Mouse (Mus musculus) kidney, adult 8-10 months (tissue): Measurements from ENCODE around the gene Dnah14.
"Not testable (repeated sequence)": the region's sequence is repeated elsewhere in the genome, so short reads cannot be mapped to it uniquely, and the experiment has no call there.

Source experiments
- DNase-seq, 2 experiments: peaks; one replicate each; pipeline ENCODE4 v3.0.0; 2022

Dnah14 gene

DNA sequence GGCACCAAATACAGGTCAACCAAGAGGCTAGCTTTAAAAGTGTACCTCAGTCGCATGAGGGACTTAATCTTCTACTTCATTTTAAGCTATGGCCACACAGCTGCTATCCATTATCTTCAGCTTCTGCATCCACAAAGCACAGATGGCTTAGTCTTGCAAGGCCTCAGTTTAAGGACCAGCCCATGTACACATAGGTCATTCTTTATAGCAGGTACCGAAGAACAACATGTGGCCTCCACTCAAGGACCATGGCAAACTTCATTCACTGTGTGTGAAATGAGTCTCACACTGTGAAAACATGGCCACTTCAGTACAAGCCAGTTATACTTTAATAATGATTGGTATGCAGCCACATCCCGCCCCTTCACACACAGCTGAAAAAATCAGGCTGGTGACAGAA lies 34.8 kb downstream of the Dnah14 start:
- no peak for DNase-seq

DNA sequence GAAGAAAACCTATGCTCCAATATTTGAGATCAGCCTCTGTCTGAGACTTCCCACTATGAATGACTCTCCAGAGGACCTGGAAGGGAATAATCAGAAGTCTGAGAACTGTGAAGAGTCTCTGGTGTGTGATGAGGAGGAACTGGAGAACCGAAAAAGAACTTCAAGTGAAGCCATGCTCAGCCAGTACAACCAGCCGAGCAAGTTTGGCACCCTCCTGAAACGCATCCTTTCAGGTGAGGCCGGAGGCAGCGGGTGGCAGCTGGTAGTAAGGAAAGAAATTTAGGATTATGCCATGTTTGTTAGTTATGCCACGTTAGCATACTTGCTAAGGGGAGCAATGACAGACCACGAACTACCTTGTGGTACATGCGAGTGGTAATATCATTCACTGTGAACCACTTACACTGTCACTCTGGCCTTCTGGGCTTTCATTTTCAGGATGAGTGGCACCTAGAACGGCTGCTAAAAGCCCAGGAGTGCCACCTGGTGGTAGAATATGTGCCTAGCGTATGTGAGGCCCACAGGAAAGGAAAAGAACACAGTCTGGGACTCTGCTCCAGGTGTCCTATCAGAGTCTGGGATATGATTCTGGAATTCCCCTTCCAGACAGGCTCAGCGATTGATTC lies 39.6 kb downstream of the Dnah14 start:
- DNase-seq: peak; percentile 43 to 75

DNA sequence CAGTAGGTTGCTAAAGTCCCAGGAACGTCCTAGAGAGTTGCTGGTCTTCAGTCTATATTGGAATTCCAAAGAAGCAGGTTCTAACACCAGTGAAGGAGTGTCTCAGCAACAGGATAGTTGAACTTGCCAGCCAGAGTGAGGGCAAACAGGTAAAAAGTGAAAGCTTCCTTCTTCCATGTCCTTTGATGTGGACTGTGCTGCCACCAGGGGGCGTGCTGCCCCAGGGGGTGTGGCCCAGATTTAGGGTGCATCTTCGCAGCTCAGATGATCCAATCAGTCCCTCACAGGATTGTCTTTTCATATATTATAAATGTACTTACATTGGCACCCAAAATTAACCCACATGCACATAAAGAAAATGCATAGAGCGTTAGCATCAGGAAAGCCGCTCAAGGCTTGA lies 41.0 kb downstream of the Dnah14 start:
- no peak for DNase-seq

DNA sequence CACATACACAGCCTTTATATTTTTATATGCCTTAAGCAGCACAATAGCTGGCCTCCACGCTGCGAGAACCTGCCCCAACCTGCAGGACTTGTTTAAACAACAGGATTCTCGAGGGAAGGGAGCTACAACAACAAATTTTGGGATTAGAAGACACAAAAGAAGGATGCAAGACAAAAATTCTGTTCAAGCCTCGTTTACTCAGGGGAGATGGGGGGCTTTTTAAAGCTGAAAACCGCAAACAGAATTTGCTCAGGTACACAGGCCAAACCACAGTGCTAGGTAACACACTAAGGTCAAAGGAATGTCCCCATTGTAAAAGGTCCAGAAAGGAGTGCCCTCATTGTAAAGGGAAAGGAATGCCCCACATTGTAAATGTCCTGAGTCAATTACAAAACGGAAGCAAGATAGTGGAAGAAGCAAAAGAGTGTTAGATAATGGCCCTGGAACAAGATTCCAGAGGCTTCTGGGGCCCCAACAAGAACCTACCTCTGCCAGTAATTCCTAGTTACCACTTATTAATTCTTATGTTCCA lies 46.9 kb downstream of the Dnah14 start:
- no peak for DNase-seq

DNA sequence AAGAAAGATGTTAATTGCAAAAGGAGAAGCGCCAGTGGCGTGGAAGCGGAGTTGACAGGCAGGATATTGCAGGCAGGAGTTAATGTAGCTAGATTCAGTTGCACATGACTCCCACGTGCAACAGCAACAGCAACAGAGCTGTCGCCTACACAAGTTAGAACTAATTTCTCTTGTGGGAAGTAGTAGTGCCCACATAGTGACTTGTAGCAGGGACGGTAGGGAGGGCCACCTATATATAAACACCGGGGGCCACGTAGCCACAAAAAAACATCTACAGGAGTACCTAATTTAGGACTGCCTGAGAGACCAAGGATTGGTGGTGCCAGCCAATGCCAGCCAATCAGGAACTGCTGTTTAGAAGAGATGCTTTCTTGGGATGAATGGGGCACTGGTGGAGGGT lies 48.5 kb downstream of the Dnah14 start:
- no peak for DNase-seq

DNA sequence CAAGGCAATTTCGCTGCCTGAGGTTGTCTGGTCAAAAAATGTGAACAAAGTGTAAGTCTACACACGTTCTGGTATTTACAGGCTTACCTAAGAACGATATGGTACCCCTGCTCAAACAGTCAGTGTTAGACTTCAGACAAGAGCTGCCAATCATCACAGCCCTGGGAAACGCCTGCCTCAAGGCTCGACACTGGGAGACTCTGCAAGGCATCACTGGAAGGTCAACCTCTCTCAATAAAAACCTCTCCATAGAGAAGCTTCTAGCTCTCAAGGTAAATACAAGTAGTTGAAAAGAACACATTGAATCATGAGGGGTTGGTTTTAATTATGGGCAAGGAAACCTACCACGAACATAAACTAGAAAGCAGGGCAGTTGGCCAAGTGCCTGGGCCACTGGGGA lies 51.9 kb downstream of the Dnah14 start:
- no peak for DNase-seq

DNA sequence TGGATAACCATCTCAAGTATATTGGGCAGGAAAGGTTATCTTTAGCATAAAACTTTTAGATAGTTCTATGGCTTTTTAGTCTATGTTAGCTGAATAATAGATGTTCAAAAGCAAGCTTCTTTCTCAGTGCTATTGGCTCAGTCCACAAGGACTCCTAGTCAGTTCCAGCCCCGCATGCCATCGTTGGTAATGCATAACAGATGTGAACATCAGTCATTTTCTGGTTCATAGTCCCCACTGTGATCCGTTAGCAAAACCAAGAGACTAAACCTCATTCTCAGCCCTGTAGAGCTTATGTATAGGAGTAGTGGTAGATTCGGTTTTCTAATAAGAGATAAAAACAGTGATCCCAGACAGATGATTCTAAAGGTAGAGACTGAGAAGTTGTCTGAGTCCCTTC lies 55.0 kb downstream of the Dnah14 start:
- DNase-seq: no peak

DNA sequence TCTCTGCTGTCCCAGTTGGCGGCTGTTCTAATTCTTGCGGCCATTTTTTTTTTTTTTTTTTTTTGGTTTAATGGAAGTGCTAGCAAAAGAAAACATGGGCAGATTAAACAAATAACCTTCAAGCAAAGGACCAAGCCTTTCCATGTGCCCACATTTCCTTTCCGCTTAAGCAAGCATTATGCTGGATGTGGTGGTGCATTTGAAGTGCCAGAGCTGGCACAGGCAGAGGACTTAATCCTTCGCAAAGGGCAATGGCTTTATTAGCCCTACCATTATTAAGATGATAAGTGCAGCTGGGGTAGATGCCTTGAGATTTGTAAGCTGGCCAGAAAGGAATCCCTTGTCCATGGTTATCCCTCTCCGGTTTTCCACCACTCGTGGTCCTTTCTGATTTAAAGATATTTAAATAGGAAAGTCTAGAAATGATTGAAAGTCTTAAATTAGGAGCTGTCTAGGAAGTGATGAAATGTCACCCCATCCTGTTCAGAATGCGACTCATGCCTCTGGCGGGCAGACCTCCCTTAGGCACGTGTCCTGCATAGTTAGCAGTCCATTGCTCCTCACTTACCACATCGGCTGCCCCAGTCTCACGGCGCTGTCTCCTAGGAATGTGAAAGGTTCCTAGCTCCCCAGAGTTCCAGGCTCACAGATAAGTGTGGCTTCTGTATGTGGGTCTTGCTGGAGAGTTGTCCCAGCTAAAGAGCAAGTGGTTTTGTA lies 61.8 kb downstream of the Dnah14 start:
- no peak for DNase-seq

DNA sequence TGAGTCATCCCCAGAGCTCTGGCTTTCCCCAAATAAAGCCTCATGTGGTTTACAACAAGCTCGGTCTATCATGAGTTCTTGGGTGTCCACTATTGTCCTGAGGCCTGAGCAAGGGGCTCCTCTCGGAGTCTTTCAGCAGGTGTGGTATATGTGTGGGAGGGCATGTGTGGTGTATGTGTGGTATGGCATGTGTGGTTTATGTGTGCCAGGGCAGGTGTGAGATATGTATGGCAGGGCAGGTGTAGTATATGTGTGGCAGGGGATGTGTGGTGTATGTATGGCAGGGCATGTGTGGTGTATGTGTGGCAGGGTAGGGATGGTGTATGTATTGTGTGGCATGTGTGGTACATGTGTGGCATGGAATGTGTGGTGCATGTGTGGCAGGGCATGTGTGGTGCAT lies 64.0 kb downstream of the Dnah14 start:
- no peak for DNase-seq

DNA sequence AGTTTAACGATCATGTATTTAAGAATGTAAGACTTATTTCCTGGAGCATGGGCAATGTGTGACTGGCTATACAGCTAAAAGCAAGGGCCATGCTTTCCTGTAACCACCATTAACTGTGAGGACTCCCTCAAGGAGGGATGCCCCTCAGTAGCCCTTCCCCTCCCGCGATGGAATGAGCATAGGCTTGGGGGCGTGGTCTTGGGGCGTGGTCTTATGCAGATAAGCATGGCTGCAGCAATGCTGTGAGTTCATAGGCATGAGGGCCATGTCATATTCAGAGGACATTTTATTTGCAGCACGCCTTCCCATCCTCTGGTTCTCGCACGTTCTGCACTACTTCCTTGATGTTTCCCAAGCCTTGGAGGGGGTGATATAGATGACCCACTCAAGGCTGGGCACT lies 71.1 kb downstream of the Dnah14 start:
- no peak for DNase-seq

DNA sequence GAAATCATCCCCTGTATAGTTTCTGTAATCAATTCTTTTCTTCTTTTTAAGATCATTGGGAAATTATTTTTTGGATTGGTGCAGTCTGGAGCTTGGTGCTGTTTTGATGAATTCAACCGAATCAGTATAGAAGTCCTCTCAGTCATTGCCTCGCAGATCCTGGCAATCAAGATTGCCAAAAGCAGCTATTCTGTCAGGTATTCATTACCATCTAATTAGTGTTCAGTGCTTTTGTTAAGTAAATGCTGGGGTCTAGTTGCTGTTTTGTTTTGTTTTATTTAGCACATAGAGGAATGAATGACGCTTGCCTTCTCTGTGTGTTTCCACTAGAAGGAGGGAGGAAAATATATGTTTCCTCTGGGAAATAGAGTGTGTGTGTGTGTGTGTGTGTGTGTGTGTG lies 77.1 kb downstream of the Dnah14 start:
- DNase-seq: no peak

DNA sequence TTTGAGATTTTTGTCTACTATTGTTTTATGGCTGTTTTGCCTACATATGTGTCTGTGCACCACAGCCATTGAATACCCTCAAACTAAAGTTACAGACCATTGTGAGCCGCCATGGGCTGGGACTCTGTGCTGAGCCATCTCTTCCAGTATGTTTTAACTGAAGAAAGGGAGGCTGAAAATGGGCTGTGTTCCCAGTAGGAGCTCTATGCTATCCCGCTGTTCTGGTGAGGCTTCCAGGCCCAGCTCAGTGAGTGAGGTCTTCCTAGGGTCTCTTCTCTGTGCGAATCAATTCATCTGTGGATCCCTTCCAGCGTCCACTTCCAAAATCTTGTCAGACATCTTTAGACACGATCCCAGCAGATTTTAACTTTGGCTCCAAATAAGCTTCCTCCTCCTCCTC lies 80.1 kb downstream of the Dnah14 start:
- DNase-seq: no peak

DNA sequence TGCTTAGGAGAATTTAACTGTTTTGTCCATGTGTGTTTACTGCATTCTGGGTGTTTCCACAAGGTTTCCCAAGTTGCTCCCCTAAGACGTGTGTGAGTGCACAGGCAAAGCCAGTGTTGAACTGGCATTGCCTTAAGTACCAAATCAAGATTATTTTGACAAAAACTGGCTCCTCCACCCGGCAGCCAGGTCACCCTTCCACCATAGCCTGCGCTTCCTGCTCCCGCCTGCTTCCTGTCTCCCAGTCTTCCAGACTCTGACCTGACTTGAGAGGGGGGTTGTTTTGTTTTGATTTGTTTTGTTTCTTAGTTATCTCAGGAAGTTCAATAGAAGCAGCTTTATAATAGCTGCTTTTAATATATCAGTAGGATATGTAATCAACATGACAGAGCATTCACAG lies 90.4 kb downstream of the Dnah14 start:
- no peak for DNase-seq

DNA sequence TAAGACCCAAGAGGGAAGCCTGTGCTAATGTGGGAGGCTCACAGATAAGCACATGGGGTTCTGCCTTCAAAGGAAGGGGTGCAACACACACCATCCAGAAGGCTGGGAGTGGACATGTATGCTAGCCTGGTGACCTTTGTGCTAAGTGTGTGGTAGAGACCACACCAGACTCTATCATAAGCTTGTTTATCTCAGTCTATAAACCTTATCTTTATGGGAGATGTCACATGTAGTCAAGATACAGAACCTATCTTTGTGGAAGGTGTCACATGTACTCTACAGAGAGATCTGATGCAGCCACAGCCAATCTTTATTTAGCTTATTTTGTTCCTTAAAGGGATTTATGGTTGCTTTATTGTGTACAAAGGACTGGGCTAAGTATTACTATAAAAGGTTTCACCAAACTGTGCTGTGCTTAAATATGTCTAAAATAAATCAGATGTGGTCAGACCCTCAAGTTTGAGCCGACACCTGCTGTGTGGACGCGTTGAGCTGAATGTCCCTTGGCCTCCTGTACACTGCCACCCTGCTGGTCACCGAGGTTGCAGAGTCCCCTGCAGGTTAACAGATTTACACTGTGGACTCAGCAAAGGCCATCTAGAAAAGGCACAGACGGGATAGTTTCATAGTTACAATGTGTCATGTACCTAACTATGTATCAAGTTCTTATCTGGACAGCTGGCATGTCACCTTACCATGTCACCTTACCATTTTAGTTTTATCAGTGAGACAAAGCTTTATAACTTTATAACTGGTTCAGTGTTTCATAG lies 118.6 kb downstream of the Dnah14 start:
- no peak for DNase-seq

DNA sequence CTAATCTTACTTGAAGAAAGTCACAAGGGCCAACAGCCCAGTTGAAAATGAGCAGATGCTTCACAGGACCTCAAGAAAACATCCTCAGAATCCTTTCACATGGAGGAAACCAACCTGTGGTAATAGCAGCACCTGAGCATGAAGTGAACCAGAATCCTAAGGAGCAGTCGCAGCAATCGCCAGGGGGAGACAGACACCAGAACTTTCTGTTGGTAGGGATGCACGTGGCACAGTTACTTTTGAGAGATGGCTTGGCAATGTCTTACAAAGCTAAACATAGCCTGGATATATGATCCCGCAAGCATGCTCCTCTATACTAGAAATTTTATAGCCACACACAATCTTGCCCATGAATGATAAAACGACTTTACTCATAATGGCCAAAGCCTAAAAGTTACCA lies 152.3 kb downstream of the Dnah14 start:
- peak in 1 of 2 experiments; percentile 36 for DNase-seq

DNA sequence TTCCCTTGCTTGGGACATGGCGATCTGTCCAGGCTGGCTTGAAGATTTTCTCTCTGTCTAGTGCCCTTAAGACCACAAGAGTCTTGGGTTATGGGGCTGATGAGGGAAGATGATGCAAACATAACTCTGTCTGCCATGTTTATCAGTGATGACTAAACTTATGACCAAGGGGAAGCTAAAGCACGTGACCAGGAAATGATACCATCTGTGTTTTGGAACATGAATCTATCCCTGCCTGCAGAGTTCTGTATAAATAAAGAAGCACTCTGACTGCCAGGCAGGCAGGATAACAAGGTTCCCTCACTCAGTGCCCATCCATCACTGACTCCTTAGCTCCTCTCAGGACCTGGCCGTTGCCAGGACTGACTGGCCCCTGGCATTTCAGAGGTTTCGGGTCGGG lies 157.2 kb downstream of the Dnah14 start:
- DNase-seq: no peak

DNA sequence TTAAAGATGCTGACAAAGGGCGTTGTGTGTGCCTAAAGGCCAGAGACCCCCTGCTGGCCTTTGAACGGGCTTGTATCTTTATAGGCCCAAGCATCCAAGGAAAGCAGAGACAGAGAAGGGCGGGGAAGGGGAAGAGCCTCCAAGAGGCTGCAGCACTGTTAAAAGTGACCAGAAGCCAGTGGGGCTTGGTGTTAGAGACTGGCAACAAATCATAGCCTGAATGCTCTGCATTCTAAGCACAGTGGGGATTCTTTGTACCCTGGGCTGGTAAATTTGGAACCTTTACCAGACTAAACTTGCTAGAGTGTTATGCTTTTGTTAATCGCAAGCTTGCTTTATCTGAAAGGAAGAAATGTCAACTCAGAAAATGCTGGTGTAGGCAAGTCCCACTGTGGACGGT lies 163.9 kb downstream of the Dnah14 start:
- DNase-seq: no peak

DNA sequence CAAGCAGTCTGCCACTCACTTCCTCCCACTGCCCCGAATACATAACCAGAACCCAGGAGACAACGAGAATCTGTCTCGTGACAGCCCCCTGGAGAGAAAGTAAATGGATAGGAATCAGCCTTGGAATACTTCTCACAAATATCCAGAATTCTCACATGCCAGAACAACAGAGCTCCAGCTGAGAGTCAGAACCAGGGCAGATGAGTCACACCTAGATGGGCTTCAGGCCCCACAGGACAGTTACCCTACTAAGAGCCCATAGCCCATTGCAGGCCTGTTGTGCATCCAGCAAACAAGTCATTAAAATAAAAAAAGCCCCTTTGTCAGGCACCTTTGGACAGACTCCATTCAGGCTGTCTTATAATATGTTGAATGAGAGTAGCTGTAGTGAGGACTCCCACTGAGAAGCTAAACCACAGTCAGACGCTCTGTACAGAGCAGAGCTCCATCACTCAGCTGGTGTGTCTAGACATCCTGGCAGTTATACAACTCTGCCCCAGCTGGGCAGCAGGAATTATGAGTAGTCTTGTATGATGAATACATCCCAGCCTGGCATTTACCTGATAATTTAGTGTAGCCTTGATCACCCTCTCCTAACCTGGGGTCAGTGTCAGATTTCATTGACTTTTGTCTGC lies 166.0 kb downstream of the Dnah14 start:
- DNase-seq: no peak

DNA sequence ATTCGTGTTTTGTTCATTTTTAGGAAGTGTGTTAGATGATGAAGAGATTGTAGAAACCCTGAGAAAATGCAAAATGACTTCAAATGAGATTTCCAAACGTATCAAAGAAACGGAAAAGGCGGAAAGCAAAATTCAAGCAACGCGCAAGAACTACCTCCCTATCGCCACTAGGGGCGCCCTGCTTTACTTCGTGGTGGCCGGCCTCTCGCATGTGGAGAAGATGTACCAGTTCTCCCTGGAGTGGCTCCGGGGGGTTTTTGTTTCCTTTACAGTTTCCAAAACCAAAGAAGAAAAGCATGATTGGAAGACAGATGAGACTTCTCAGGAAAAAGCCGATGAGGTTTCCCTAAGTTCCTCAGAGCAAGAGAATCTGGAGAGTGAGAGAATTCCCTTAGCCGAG lies 193.0 kb downstream of the Dnah14 start:
- DNase-seq: no peak

DNA sequence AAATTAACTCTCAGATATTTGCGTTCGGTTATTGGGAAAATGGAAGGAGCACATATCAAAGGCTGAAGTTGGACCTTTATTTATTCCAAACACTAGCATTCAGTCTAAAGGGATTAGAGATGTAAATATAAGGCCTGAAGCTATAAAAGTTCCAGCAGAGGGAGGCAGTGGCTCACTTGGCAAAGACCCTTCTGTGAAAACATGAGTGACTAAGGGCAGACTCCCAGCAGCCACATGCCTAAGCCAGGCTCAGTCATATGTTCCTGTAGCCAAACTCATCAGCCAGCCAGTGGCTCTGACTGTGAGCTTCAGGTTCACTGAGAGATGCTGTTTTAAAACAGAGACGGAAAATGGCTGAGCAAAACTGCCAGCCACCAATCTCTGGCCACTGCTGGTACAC lies 195.5 kb downstream of the Dnah14 start:
- DNase-seq: no peak

DNA sequence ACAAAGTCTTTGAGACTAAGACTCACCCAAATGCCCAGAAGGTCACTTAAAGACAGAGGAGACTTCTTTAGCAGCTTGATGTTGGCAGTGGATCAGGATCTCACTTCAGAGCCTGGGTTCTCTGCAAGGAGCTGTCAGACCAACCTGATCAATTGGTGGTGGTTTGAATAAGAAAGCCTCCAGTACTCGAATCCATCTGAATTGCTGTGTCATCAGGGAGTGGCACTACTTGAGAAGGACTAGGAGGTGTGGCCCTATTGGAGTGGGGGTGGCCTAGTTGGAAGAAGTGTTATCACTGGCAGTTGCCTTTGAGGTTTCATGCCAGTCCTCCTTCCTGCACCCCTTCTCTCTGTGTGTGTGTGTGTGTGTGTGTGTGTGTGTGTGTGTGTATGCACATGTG lies 200.2 kb downstream of the Dnah14 start:
- DNase-seq: no peak

DNA sequence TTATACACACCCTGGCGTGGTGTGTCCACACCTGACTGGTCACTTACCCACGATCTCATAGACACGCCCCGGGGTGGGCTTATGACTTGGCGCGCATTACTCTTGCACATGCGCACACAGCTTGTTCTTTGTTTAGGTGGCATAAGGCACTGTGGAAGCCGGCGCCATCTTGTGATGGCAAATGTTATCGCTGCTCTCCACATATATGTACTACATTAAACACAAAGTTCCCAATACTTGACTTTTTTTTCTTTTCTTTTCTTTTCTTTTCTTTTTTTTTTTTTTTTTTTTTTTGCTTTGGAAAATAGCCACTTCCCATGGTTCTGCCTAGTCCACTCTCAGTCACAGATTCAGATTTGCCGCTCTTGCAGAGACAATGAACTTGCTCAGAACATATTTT lies 206.2 kb downstream of the Dnah14 start:
- DNase-seq: not testable (repeated sequence)

DNA sequence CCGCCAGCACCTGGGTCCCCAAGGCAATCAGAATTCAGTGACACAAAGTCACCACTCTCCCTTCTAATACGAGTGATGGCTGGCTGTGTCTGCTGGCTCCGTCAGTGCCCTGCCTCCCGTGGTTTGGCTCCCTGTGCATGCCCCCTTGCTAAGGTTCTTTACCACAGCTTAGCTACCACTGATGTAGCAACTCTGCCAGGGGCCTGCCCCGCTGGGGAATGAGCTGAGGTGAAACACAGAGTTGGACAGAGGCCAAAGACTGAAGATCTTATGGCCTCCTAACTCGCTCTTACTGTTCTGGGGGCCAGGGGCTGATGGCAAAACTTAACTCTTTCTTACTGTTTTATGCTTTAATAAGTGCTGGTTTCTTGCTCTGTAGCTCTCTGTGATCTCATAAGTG lies 213.6 kb downstream of the Dnah14 start:
- DNase-seq: no peak

DNA sequence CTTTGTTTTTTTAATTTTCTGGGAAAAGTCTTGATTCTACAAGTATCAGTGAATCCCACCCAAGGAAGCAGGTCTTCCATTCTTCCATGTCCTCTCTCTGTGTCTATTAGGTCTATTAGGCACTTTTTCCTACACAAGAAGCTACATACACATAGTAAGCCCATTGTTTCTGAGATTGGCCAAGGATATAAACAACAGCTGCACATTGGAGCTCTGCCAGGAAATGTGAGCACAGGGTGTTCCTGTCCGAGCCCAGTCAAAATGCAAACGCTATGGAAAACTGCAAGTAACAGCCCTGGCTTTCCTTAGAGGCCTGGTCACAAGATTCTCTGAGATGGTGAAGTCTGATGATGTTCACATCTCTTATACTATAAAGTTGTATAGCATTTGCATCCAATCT lies 217.2 kb downstream of the Dnah14 start:
- DNase-seq: peak in 1 of 2 experiments; percentile 5
